Mouse (Mus musculus) macrophage (primary cell): Measurements from ENCODE around the gene Serpini2. TPM values are rescaled to one million over a fixed set of nuclear protein-coding genes. Genes with fewer than 3 reads are reported as not detected.

ENCODE experiments used
- H3K27ac ChIP-seq: fragments of 350-480 bp; formaldehyde crosslinking; 2 replicates; pipeline ENCODE4 v1.9.0; 2021
- H3K36me3 ChIP-seq: fragments of 350-480 bp; formaldehyde crosslinking; 2 replicates; pipeline ENCODE4 v1.9.0; 2021; ENCODE audit errors: inconsistent target
- H3K4me3 ChIP-seq: fragments of 350-480 bp; formaldehyde crosslinking; 2 replicates; pipeline ENCODE4 v1.9.0; 2021; ENCODE audit errors: inconsistent target
- H3K79me2 ChIP-seq: fragments of 350-480 bp; formaldehyde crosslinking; 2 replicates; pipeline ENCODE4 v1.9.0; 2021; ENCODE audit errors: inconsistent target
- WGBS: methylation state at CpG from one replicate; pipeline ENCODE4 v1.1.7; 2026; ENCODE audit warnings: inconsistent platforms; ENCODE audit not compliant: missing documents; 5-methylcytosine and 5-hydroxymethylcytosine counted together
- polyA plus RNA-seq: library from polyadenylated mRNA; stranded (reverse); fragments of 250-400 nt; gene quantifications from 3 replicates; pipeline ENCODE4 v1.2.4, GENCODE M21; 2018; ENCODE audit warnings: inconsistent platforms

Gene Serpini2
- polyA plus RNA-seq, 1 experiment from 2014 or later = not detected

DNA sequence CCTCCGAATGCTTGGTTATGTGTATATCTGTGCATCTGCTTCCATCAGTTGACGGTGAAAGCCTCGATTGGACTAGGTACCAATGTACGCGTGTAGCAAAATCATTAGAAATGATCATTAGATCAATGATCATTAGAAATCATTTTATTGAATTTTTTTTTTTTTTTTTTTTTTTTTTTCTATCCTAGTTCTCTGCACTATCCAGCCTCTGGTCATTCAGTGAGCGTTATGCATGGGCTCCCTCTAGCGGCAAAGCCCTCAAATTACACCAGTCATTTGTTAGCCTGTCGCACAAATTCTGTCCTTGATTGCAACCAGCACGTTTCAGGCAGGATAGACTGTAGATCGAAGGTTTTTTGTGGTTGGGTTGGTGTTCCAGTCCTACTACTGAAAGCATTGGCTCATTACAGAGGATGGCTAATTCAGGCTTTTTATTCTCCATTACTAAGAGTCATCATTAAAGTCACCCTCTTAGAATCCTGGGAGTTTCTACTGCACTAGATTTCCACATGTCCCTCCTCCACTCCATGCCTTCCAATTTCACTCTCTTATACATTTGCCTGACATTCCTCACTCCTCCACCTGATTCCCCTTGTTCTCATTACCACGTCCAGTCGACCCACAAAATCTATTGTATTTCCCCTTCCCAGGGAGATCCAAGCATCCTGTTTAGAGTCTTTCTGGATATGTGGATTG lies 66.9 kb downstream of the Serpini2 start:
- H3K79me2 ChIP-seq = no peaks in the 10 kb centered on the region
- no peak overlapping the region for H3K4me3 ChIP-seq
- H3K36me3 ChIP-seq = no peaks in the 10 kb centered on the region
- 38% methylated on average over 11 of the region's 12 CpGs for WGBS
- no peak overlapping the region for H3K27ac ChIP-seq

Other genes with a start within 250 kb of the Serpini2 start
- gene Zbbx, start 105.0 kb downstream of the Serpini2 start, polyA plus RNA-seq = not detected in 3 replicates
- not detected in 3 replicates for gene Wdr49, start 212.1 kb upstream of the Serpini2 start, polyA plus RNA-seq